ENCODE assay signal across 12 mouse cellular contexts in genomic region chr8:92353405-92353804, GRCm38 (mm10). TPM values are rescaled to one million over a fixed set of nuclear protein-coding genes. Genes with fewer than 3 reads are reported as not detected.
DNase-seq lines count a peak whose midpoint lies in the region; ATAC-seq and TF ChIP-seq lines count a peak whose summit lies in the region.
"Had no signal": no experiment of that assay in that cellular context is flagged by ENCODE, and none has a peak within 500 bp of the region (broad histone marks: within the 10 kb centered on the region; RNA-seq: fewer than 3 reads in every experiment).

No protein-coding gene starts in this region.

- no peak overlapping the region for H3K9ac ChIP-seq in liver, embryonic 14.5 days (replicated peaks)
- peak overlapping the region; percentile 75 for H3K9ac ChIP-seq in hindbrain, embryonic 11.5 days (ENCODE audit: low read depth, low read length)
- peak overlapping the region; percentile 23 for H3K9ac ChIP-seq in midbrain, embryonic 16.5 days (ENCODE audit: low read depth, low read length)

- 0 out of 2 replicates have a peak overlapping the region, but pooled peaks have one; percentile 89 for H3K4me2 ChIP-seq in liver, embryonic 14.5 days (ENCODE audit: low read depth)
- H3K4me2 ChIP-seq in hindbrain, embryonic 11.5 days (replicated peaks; ENCODE audit: low read depth, low read length): peak overlapping the region; percentile 71
- peak overlapping the region; percentile 68 for H3K4me2 ChIP-seq in midbrain, embryonic 16.5 days (ENCODE audit: low read length)

- 49% methylated on average over 6 of the region's 6 CpGs for WGBS in liver, embryonic 14.5 days (ENCODE audit: insufficient replicate concordance)
- WGBS in hindbrain, embryonic 11.5 days: 8% methylated on average over 6 of the region's 6 CpGs
- 7% methylated on average over 6 of the region's 6 CpGs for WGBS in midbrain, embryonic 16.5 days

- peaks cover 4 to 6% of the 10 kb centered on the region in 2 experiments for H3K4me1 ChIP-seq in liver, embryonic 14.5 days (replicated peaks; ENCODE audit: control insufficient read depth in 2 of 2, insufficient read depth in 2 of 2, low read length in 1 of 2)
- no peaks in the 10 kb centered on the region for H3K4me1 ChIP-seq in hindbrain, embryonic 11.5 days (replicated peaks; ENCODE audit: control insufficient read depth, insufficient read depth, low read length)
- peaks cover 11% of the 10 kb centered on the region for H3K4me1 ChIP-seq in midbrain, embryonic 16.5 days (ENCODE audit: control insufficient read depth, insufficient read depth, low read length)

- H3K9me3 ChIP-seq in liver, embryonic 14.5 days (ENCODE audit: control insufficient read depth, low read length): no peaks in the 10 kb centered on the region
- no peaks in the 10 kb centered on the region for H3K9me3 ChIP-seq in hindbrain, embryonic 11.5 days (ENCODE audit: control insufficient read depth, low read length)
- no peaks in the 10 kb centered on the region for H3K9me3 ChIP-seq in midbrain, embryonic 16.5 days (replicated peaks; ENCODE audit: control insufficient read depth, low read length, poor library complexity, severe bottlenecking)

- no peak for ATAC-seq in liver, embryonic 14.5 days (ENCODE audit: insufficient read depth)
- ATAC-seq in hindbrain, embryonic 11.5 days (ENCODE audit: low FRiP score): no peak
- ATAC-seq in midbrain, embryonic 16.5 days: no peak

- H3K36me3 ChIP-seq in liver, embryonic 14.5 days (replicated peaks; ENCODE audit: control insufficient read depth, insufficient read depth, low read depth): no peaks in the 10 kb centered on the region
- H3K36me3 ChIP-seq in hindbrain, embryonic 11.5 days (ENCODE audit: control insufficient read depth, insufficient read depth, low read length): no peaks in the 10 kb centered on the region
- H3K36me3 ChIP-seq in midbrain, embryonic 16.5 days (ENCODE audit: control insufficient read depth, insufficient read depth, low read length): no peaks in the 10 kb centered on the region

- TF ChIP-seq CTCF in liver, embryonic 14.5 days (IDR thresholded peaks at IDR 0.05; ENCODE audit: low read depth): no peak

- H3K27ac ChIP-seq in liver, embryonic 14.5 days: no peak overlapping the region
- H3K27ac ChIP-seq in hindbrain, embryonic 11.5 days (ENCODE audit: low read depth, low read length): no peak overlapping the region
- H3K27ac ChIP-seq in midbrain, embryonic 16.5 days (ENCODE audit: low read length): peak overlapping the region; percentile 17; the same call in 1 of the 2 replicates

- DNase-seq in embryo, embryonic 10 days (ENCODE audit: low spot score): peak; percentile 51
- no peak for DNase-seq in embryo, embryonic 9.5 days (ENCODE audit: extremely low spot score)
- DNase-seq in liver, embryonic 14.5 days (ENCODE audit: low read depth in 3 of 3, low spot score in 3 of 3): no peak
- DNase-seq in liver: no peak
- DNase-seq in hindbrain, embryonic 11.5 days (ENCODE audit: low spot score): no peak
- no peak for DNase-seq in layer of hippocampus, postnatal 36 days
- no peak for DNase-seq in right cerebral cortex, postnatal 36 days (ENCODE audit: low spot score in 2 of 2)
- DNase-seq: adrenal gland, postnatal 14 days; gastrocnemius, postnatal 25 days; right cerebral cortex, postnatal 4 days had no signal

- H3K4me3 ChIP-seq in liver, embryonic 14.5 days (ENCODE audit: insufficient read depth in 1 of 2, low read depth in 2 of 2, low read length in 2 of 2): no peak overlapping the region
- H3K4me3 ChIP-seq in hindbrain, embryonic 11.5 days (ENCODE audit: low read depth, low read length): peak overlapping the region; percentile 96
- peak overlapping the region; percentile 60 for H3K4me3 ChIP-seq in midbrain, embryonic 16.5 days (ENCODE audit: low read depth, low read length)

- no peak for TF ChIP-seq EP300 in liver, embryonic 14.5 days (IDR thresholded peaks at IDR 0.05; ENCODE audit: low read depth)

- peaks cover 25% of the 10 kb centered on the region for H3K27me3 ChIP-seq in liver, embryonic 14.5 days (ENCODE audit: control insufficient read depth, insufficient read depth, low read length)
- no peaks in the 10 kb centered on the region; the same call in 1 of the 2 replicates for H3K27me3 ChIP-seq in hindbrain, embryonic 11.5 days (ENCODE audit: control insufficient read depth, insufficient read depth, low read length)
- no peaks in the 10 kb centered on the region for H3K27me3 ChIP-seq in midbrain, embryonic 16.5 days (ENCODE audit: control insufficient read depth, insufficient read depth, low read depth, low read length)

RNA-seq across cellular contexts. Expression of gene Irx5, which starts 4.0 kb away (rescaled TPM):
- 0.04 TPM in 2 replicates for polyA plus RNA-seq in liver, embryonic 14.5 days (2012; rRNA removed)
- not detected in 2 replicates for polyA plus RNA-seq in liver, embryonic 14.5 days (2014; fragmentation: Nextera tagmentation; extraction: Ambion mirVana)
- polyA plus RNA-seq in hindbrain, embryonic 11.5 days (2014; fragmentation: Nextera tagmentation; extraction: Ambion mirVana): 23.2 and 25.5 TPM in 2 replicates
- 16.5 and 16.8 TPM in 2 replicates for polyA plus RNA-seq in midbrain, embryonic 16.5 days (2015; fragmentation: Nextera tagmentation; extraction: Ambion mirVana)
- under 1 TPM in 1 of 2 experiments, not detected in 1; 0.12 TPM for total RNA-seq in layer of hippocampus, postnatal 36 days (2021)
- total RNA-seq: common myeloid progenitor, adult 5-6 weeks had no signal

Comparison
In these comparisons a context has a peak if more than half of its experiments do, and no peak if none do; other contexts are left out.
1. H3K4me3 ChIP-seq: peak in hindbrain, embryonic 11.5 days (single experiment) and midbrain, embryonic 16.5 days (single experiment); none in liver, embryonic 14.5 days (0 of 2).
2. RNA of gene Irx5, which starts 4.0 kb away (polyA plus RNA-seq): 23.2 to 25.5 TPM in hindbrain, embryonic 11.5 days and 16.5 to 16.8 TPM in midbrain, embryonic 16.5 days; 0.04 TPM in liver, embryonic 14.5 days; every median in the first group is over 10 times any median in the second.
3. Peak in every context shown above with its lines, with median percentiles within 50 percentile points of each other: H3K4me2 ChIP-seq.